Mouse (Mus musculus) natural killer cell, adult 2 months (primary cell): ENCODE data around the gene Gimap7.

Experiments used
- DNase-seq, 2 experiments: peaks; one replicate each; pipeline ENCODE4 v3.0.0; 2022; ENCODE audit warnings: low spot score in 2 of 2

Gene Gimap7

GRCm38 (mm10) chr6:48692962-48693361 is 25.5 kb upstream of the Gimap7 start:
- no peak for DNase-seq

GRCm38 (mm10) chr6:48696830-48697554 is 21.4 kb upstream of the Gimap7 start:
- DNase-seq, result no peak

GRCm38 (mm10) chr6:48697555-48697930 is 20.9 kb upstream of the Gimap7 start:
- no peak for DNase-seq

GRCm38 (mm10) chr6:48698066-48698856 is 20.2 kb upstream of the Gimap7 start:
- no peak for DNase-seq

GRCm38 (mm10) chr6:48698888-48699287 is 19.5 kb upstream of the Gimap7 start:
- no peak for DNase-seq

GRCm38 (mm10) chr6:48700251-48701075 is 18.0 kb upstream of the Gimap7 start:
- DNase-seq, result peak in 1 of 2 experiments; percentile 68

- no peak for DNase-seq
These were observed 16.3 kb upstream of the Gimap7 start for GRCm38 (mm10) chr6:48702146-48702545.

- DNase-seq, result no peak
These were observed 15.8 kb upstream of the Gimap7 start for GRCm38 (mm10) chr6:48702601-48703000.

GRCm38 (mm10) chr6:48704146-48704545 is 14.3 kb upstream of the Gimap7 start:
- DNase-seq, result no peak

GRCm38 (mm10) chr6:48706130-48706529 is 12.3 kb upstream of the Gimap7 start:
- no peak for DNase-seq

GRCm38 (mm10) chr6:48720326-48720725 is 1.9 kb downstream of the Gimap7 start:
- DNase-seq, result no peak

GRCm38 (mm10) chr6:48723468-48723867 is 5.0 kb downstream of the Gimap7 start:
- no peak for DNase-seq

GRCm38 (mm10) chr6:48725476-48725875 is 7.1 kb downstream of the Gimap7 start:
- DNase-seq, result peak; percentile 82 to 86

- peak; percentile 61 to 68 for DNase-seq
These were observed 9.3 kb downstream of the Gimap7 start for GRCm38 (mm10) chr6:48727761-48728160.

GRCm38 (mm10) chr6:48732864-48733304 is 14.5 kb downstream of the Gimap7 start:
- peak; percentile 90 to 93 for DNase-seq

- no peak for DNase-seq
These were observed 15.2 kb downstream of the Gimap7 start for GRCm38 (mm10) chr6:48733660-48734059.

GRCm38 (mm10) chr6:48737053-48737452 is 18.6 kb downstream of the Gimap7 start:
- no peak for DNase-seq

- no peak for DNase-seq
These were observed 19.3 kb downstream of the Gimap7 start for GRCm38 (mm10) chr6:48737688-48738087.

- peak; percentile 62 to 71 for DNase-seq
These were observed 20.7 kb downstream of the Gimap7 start, which contains the start of gene Gimap1 for GRCm38 (mm10) chr6:48738961-48739779. TSS of gene Gimap1 (plus strand) at chr6:48739054.

GRCm38 (mm10) chr6:48739780-48740055 is 21.3 kb downstream of the Gimap7 start:
- no peak for DNase-seq

- DNase-seq, result no peak
These were observed 22.2 kb downstream of the Gimap7 start for GRCm38 (mm10) chr6:48740501-48741169.
